Mouse (Mus musculus): Measurements from ENCODE around the gene Zfp827.

GRCm38 (mm10) chr8:79102707-79103106 lies 74.5 kb downstream of the Zfp827 start:
- TF ChIP-seq CTCF (IDR thresholded peaks at IDR 0.05; ENCODE audit: extremely low read depth, insufficient read depth, low read length) (no peak), POLR2A (IDR thresholded peaks at IDR 0.05; ENCODE audit: extremely low read depth, insufficient read depth, low read length) (no peak)

All from cortical plate, adult 2 months (tissue).